Mouse (Mus musculus) gastrocnemius, postnatal 4 days (tissue): ENCODE measurements around the gene Pafah1b3. TPM values are rescaled to one million over a fixed set of nuclear protein-coding genes. Genes with fewer than 3 reads are reported as not detected.
"Not testable (repeated sequence)": the region's sequence is repeated elsewhere in the genome, so short reads cannot be mapped to it uniquely, and the experiment has no call there.

Experiments used
- DNase-seq, 2 experiments: peaks; one replicate each; pipeline ENCODE4 v3.0.0; 2021 to 2022; ENCODE audit warnings: low spot score in 2 of 2, mixed read lengths in 2 of 2
- long read RNA-seq, 2 experiments: library from polyadenylated mRNA; stranded (forward); transcript quantifications; one replicate each; pipeline ENCODE4 v2.0.0; 2021
- total RNA-seq, 2 experiments: library from RNA; stranded (reverse); gene quantifications; 2 replicates each; pipeline ENCODE4 v1.2.3; 2021

Gene Pafah1b3
- total RNA-seq, result 10 to 100 TPM; 27.1 to 33.1 TPM
- long read RNA-seq, experiment 1, transcript Pafah1b3-204 (5 exons, 859 nt), result minor isoform, 8 of 27 reads
- long read RNA-seq, experiment 1, transcript Pafah1b3-201 (6 exons, 901 nt), result major isoform, 14 of 27 reads
- long read RNA-seq, experiment 1, partial matches to known transcripts, result 2 of 27 reads
- long read RNA-seq, experiment 1, other reads (novel, unspliced or antisense), result 2 of 27 reads
- long read RNA-seq, experiment 2, transcript Pafah1b3-201 (6 exons, 901 nt), result major isoform, 6 of 12 reads
- long read RNA-seq, experiment 2, partial matches to known transcripts, result 0 of 12 reads
- long read RNA-seq, experiment 2, other reads (novel, unspliced or antisense), result 2 of 12 reads

- DNase-seq, result peak; percentile 57 to 74
Measured at GRCm38 (mm10) chr7:25297454-25298325, at the start of gene Pafah1b3. Gene Pafah1b3 (minus strand): TSS chr7:25297986.

GRCm38 (mm10) chr7:25341000-25341784, 43.4 kb upstream of the Pafah1b3 start:
- no peak for DNase-seq

DNA sequence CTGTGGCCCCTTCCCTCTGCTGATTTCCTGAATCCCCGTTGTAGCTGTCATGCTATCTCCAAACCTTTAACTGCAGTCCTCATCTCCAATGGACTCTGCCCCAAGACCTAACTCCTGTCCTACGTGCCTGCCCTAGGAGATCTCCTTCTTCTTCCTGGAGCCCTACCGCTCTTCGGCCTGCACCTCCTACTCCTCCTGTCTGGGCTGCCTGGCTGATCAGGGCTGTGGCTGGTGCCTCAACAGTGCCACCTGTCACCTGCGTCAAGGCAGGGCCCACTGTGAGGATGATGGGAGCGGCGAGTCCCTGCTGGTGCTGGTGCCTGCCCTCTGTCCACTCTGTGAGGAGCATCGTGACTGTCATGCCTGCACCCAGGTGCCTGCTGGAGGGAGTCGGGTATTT, 41.5 kb upstream of the Pafah1b3 start:
- no peak for DNase-seq

GRCm38 (mm10) chr7:25334472-25334871, 36.7 kb upstream of the Pafah1b3 start:
- DNase-seq, result no peak

GRCm38 (mm10) chr7:25333596-25334307, 36.0 kb upstream of the Pafah1b3 start:
- DNase-seq, result peak in 1 of 2 experiments; percentile 75

GRCm38 (mm10) chr7:25326233-25326632, 28.4 kb upstream of the Pafah1b3 start:
- DNase-seq, result no peak

- not testable (repeated sequence) for DNase-seq
Measured at GRCm38 (mm10) chr7:25325431-25325830, 27.6 kb upstream of the Pafah1b3 start.

- no peak for DNase-seq
Measured at GRCm38 (mm10) chr7:25323219-25323618, 25.4 kb upstream of the Pafah1b3 start.

GRCm38 (mm10) chr7:25322058-25322484, 24.3 kb upstream of the Pafah1b3 start:
- DNase-seq, result peak in 1 of 2 experiments; percentile 60

DNA sequence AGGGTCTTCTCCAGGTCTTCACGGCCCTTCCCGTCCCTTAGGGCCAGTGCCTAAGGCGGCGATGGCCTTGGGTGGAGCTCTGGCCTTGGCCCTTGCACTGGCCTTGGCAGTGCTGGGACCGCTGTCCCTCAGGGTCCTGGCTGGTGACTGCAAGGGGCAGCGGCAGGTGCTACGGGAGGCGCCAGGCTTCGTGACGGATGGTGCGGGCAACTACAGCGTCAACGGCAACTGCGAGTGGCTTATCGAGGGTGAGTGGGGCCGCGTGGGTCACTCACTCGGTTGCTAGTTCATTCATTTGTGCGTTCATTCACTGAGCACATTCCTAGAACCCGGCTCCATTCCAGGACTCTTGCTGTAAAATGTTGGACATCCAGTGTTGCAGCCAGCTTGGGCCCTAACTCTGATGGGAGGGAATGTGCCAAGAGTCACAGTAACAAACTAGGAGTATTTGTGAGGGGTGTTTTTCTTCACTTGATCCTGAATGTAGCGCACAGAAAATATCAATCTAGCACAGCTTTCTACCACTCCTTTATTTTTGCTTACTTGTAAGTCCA, 19.7 kb upstream of the Pafah1b3 start:
- DNase-seq, result no peak

DNA sequence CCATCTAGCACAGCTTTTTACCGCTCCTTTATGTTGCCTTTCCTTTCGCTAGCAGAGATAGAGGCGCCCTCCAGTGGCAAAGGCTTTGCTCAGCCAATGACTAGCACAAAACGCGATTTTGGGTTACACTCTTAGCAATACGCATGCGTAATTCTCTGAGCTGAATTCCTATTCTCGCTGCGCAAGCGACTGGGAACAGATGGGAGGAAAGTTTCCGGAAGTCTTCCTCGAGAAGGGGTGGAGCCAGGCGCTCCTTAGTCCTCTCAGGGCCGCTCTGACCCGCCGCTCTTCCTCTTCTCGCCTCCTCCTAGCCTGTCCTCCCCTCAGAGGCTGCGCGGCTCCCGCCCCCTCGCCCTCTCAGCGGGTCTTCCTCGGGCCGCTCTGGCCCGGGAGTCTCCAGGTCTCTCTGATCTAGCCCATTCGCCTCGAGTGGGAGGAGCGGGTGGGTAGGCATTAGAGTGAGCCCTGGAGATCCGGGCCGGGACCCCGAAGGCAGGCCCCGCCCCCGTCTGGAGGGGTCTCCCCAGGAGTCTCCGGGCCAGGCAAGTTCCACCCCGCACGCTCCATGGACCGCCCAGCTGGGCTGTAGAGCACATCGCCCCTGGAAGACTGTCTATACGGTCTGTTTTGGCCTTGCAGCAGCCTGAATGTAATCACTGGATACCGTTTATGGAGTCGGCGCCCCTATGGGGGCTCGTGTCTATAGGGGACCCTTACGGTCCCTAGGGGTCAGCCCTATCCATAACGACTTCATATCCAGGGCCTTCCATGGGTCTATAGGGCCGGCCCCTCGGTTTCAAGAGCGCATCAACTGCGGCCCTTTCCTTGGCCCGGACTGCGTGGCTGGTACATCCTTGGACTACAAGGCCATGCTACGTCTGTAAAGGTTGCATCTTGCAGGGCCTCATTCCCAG, 19.0 kb upstream of the Pafah1b3 start, which contains the start of gene Megf8:
Gene Megf8 (plus strand): TSS at position 633 of the 914 bp plus-strand sequence.
- DNase-seq, result peak; percentile 86 to 95

DNA sequence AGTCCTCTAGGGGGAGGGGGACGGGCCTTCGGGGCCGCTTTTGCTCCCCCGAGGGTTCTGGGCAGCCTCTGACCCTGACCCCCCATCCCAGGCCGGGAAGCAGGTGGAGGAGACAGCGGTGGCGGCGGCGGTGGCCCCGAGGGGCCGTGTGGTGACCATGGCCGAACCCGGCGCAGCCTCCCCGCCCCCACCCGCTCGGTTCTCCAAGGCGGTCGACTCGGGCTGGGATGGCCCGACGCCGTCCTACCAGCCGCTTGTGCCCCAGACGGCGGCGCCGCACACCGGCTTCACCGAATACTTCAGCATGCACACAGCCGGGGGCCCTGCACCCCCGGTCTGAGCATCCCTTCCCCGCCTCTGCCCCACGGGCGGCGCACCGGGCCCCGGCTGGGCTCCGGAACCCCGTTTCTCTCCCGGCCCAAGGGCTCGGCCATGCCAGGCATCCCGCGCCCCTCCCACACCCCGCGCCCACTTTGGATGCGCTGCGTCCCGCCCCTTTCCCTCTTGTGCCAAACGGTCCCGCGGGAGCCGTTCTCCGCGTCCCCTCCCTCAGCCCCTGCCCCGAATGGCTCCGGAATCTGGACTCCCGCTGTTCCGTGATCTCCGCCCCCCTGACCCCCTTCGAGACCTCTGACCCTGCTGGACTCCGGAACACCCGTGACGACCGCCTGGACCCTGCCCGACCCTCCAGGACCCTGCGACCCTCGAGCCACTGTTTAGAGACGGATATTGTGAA, 17.7 kb upstream of the Pafah1b3 start:
- DNase-seq, result no peak

GRCm38 (mm10) chr7:25314606-25315305, 17.0 kb upstream of the Pafah1b3 start:
- no peak for DNase-seq

DNA sequence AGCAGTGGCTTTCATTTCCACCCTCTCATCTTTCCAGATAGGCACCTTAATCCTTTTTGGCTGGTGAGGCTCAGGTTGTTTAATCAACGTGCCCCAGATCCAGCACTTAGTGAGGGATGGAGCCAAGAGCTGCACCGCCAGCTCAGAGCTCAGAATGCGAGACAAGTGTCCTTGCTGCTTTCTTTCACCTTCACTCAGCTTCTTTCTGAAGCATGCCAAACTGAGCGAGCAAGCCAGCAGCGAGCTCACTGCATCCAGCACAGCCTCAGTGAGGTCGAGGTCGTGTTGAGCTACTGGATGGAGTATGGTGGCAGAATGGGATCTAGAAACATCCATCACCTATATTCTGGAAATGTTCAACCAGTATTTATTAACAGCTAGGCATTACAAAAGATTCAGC, 15.5 kb upstream of the Pafah1b3 start:
- no peak for DNase-seq

DNA sequence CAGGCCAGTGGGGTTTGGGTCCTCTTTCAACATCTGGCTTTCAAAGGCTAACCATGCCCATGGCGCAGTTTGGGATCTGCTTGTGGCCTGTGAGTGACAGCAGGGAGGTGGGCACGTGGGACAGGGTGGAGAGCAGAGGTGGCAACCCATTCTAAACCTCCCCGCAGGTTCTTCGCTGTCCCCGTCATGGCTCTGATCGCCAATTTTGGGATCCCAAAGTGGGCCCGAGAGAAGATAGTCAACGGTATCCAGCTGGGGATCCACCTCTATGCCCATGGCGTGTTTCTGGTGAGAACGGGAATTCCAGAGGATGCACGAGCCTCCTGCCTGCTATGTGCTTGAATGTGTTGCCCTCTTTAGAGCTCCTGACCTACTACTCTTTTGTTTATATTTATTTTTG, 13.4 kb upstream of the Pafah1b3 start:
- no peak for DNase-seq

GRCm38 (mm10) chr7:25309425-25309824, 11.6 kb upstream of the Pafah1b3 start:
- DNase-seq, result no peak

DNA sequence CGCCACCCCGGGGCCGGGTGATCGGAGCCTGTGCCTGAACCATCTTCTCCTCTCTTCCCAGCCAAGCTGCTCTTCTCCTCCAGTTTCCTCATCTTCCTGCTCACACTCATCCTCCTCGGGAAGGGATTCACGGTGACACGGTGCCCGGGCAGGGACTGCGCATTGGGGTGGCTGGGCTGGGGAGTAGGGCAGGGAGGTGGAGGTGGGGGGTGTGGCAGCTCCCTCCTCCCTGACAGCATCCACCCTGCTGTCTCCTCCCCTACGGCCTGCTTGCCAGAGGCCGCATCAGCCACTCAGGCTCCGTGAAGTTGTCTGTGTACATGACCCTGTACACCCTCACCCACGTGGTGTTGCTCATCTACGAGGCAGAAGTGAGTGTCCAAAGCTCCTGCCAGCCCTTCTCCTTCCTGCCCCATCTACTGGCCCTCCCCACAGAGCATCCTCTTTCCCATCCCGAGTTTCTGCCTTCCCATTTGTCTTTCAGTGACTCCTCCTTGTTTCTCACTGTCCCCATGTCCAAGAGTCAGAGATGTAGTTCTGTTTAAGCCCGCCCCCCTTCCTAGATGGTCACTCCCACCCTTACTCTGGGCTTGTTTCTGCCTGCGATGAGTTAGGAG, 11.0 kb upstream of the Pafah1b3 start:
- no peak for DNase-seq
